Mouse (Mus musculus): ENCODE measurements around the gene Rreb1. TPM values are rescaled to one million over a fixed set of nuclear protein-coding genes. Genes with fewer than 3 reads are reported as not detected.

Rreb1 gene
- polyA plus RNA-seq, 1 experiment from 2014 or later: 6.1 TPM

GRCm38 (mm10) chr13:37854031-37854431 is 75.8 kb downstream of the Rreb1 start:
- ATAC-seq (replicated peaks; ENCODE audit: insufficient number of reproducible peaks, low FRiP score, low TSS enrichment, low read depth) (no peak; the same call in 1 of the 2 replicates), DNase-seq (ENCODE audit: low spot score) (peak; percentile 58)
- no peaks in the 10 kb centered on the region for H3K36me3 ChIP-seq (replicated peaks; ENCODE audit: control insufficient read depth, insufficient read depth, low read depth, low read length)
- no peaks in the 10 kb centered on the region for H3K27me3 ChIP-seq (ENCODE audit: control insufficient read depth, insufficient read depth, low read length)
- H3K4me1 ChIP-seq (ENCODE audit: control insufficient read depth, insufficient read depth, low read length): peaks cover 3% of the 10 kb centered on the region
- no peaks in the 10 kb centered on the region for H3K9me3 ChIP-seq (replicated peaks; ENCODE audit: control insufficient read depth, low read length)
- H3K4me2 ChIP-seq (ENCODE audit: low read depth, low read length): peak overlapping the region; percentile 52
- H3K9ac ChIP-seq (replicated peaks; ENCODE audit: low read length): peak overlapping the region; percentile 51
- peak overlapping the region; percentile 56 for H3K27ac ChIP-seq (replicated peaks; ENCODE audit: low read depth, low read length)
- 2% methylated on average over 14 of the region's 14 CpGs for WGBS
- 0 out of 2 replicates have a peak overlapping the region, but pooled peaks have one; percentile 21 for H3K4me3 ChIP-seq (ENCODE audit: low read depth, low read length)

- Histone ChIP-seq H3K4me1 (ENCODE audit: control insufficient read depth, insufficient read depth, low read length) (peaks cover 3% of the 10 kb centered on the region), H3K27ac (replicated peaks; ENCODE audit: low read depth, low read length) (peak overlapping the region; percentile 56; the same call in 1 of the 2 replicates), H3K9ac (replicated peaks; ENCODE audit: low read length) (no peak overlapping the region), H3K4me3 (ENCODE audit: low read depth, low read length) (no peak overlapping the region), H3K27me3 (ENCODE audit: control insufficient read depth, insufficient read depth, low read length) (no peaks in the 10 kb centered on the region), H3K36me3 (replicated peaks; ENCODE audit: control insufficient read depth, insufficient read depth, low read depth, low read length) (no peaks in the 10 kb centered on the region), H3K4me2 (ENCODE audit: low read depth, low read length) (peak overlapping the region; percentile 52; the same call in 1 of the 2 replicates), H3K9me3 (replicated peaks; ENCODE audit: control insufficient read depth, low read length) (no peaks in the 10 kb centered on the region)
- DNase-seq (ENCODE audit: low spot score): no peak
- ATAC-seq (replicated peaks; ENCODE audit: insufficient number of reproducible peaks, low FRiP score, low TSS enrichment, low read depth): no peak; the same call in 1 of the 2 replicates
- WGBS: 15% methylated on average over 14 of the region's 14 CpGs
These were observed 76.4 kb downstream of the Rreb1 start for GRCm38 (mm10) chr13:37854455-37855220.

GRCm38 (mm10) chr13:37855221-37855757 is 77.1 kb downstream of the Rreb1 start:
- no peak for DNase-seq (ENCODE audit: low spot score)
- Histone ChIP-seq H3K4me1 (ENCODE audit: control insufficient read depth, insufficient read depth, low read length) (peaks cover 3% of the 10 kb centered on the region), H3K9ac (replicated peaks; ENCODE audit: low read length) (no peak overlapping the region), H3K27me3 (ENCODE audit: control insufficient read depth, insufficient read depth, low read length) (no peaks in the 10 kb centered on the region), H3K4me2 (ENCODE audit: low read depth, low read length) (no peak overlapping the region), H3K9me3 (replicated peaks; ENCODE audit: control insufficient read depth, low read length) (no peaks in the 10 kb centered on the region), H3K27ac (replicated peaks; ENCODE audit: low read depth, low read length) (no peak overlapping the region), H3K36me3 (replicated peaks; ENCODE audit: control insufficient read depth, insufficient read depth, low read depth, low read length) (no peaks in the 10 kb centered on the region), H3K4me3 (ENCODE audit: low read depth, low read length) (no peak overlapping the region)
- no peak for ATAC-seq (replicated peaks; ENCODE audit: insufficient number of reproducible peaks, low FRiP score, low TSS enrichment, low read depth)
- WGBS: 45% methylated on average over 3 of the region's 3 CpGs

GRCm38 (mm10) chr13:37855765-37856164 is 77.6 kb downstream of the Rreb1 start:
- ATAC-seq (replicated peaks; ENCODE audit: insufficient number of reproducible peaks, low FRiP score, low TSS enrichment, low read depth) (no peak), DNase-seq (ENCODE audit: low spot score) (no peak)
- no peaks in the 10 kb centered on the region for H3K27me3 ChIP-seq (ENCODE audit: control insufficient read depth, insufficient read depth, low read length)
- no peaks in the 10 kb centered on the region for H3K36me3 ChIP-seq (replicated peaks; ENCODE audit: control insufficient read depth, insufficient read depth, low read depth, low read length)
- no peak overlapping the region for H3K4me3 ChIP-seq (ENCODE audit: low read depth, low read length)
- H3K27ac ChIP-seq (replicated peaks; ENCODE audit: low read depth, low read length): no peak overlapping the region
- no peak overlapping the region for H3K9ac ChIP-seq (replicated peaks; ENCODE audit: low read length)
- no peak overlapping the region for H3K4me2 ChIP-seq (ENCODE audit: low read depth, low read length)
- peaks cover 3% of the 10 kb centered on the region for H3K4me1 ChIP-seq (ENCODE audit: control insufficient read depth, insufficient read depth, low read length)
- no peaks in the 10 kb centered on the region for H3K9me3 ChIP-seq (replicated peaks; ENCODE audit: control insufficient read depth, low read length)

- Histone ChIP-seq H3K4me2 (ENCODE audit: low read depth, low read length) (no peak overlapping the region), H3K4me1 (ENCODE audit: control insufficient read depth, insufficient read depth, low read length) (peaks cover 3% of the 10 kb centered on the region), H3K9ac (replicated peaks; ENCODE audit: low read length) (no peak overlapping the region), H3K4me3 (ENCODE audit: low read depth, low read length) (no peak overlapping the region), H3K9me3 (replicated peaks; ENCODE audit: control insufficient read depth, low read length) (no peaks in the 10 kb centered on the region), H3K27ac (replicated peaks; ENCODE audit: low read depth, low read length) (no peak overlapping the region), H3K27me3 (ENCODE audit: control insufficient read depth, insufficient read depth, low read length) (no peaks in the 10 kb centered on the region), H3K36me3 (replicated peaks; ENCODE audit: control insufficient read depth, insufficient read depth, low read depth, low read length) (no peaks in the 10 kb centered on the region)
- DNase-seq (ENCODE audit: low spot score) (no peak), ATAC-seq (replicated peaks; ENCODE audit: insufficient number of reproducible peaks, low FRiP score, low TSS enrichment, low read depth) (no peak)
- 46% methylated on average over 2 of the region's 2 CpGs for WGBS
These were observed 78.3 kb downstream of the Rreb1 start for GRCm38 (mm10) chr13:37856537-37856936.

- Histone ChIP-seq H3K27me3 (ENCODE audit: control insufficient read depth, insufficient read depth, low read length) (no peaks in the 10 kb centered on the region), H3K27ac (replicated peaks; ENCODE audit: low read depth, low read length) (no peak overlapping the region), H3K9ac (replicated peaks; ENCODE audit: low read length) (peak overlapping the region; percentile 59), H3K9me3 (replicated peaks; ENCODE audit: control insufficient read depth, low read length) (no peaks in the 10 kb centered on the region), H3K4me3 (ENCODE audit: low read depth, low read length) (peak overlapping the region; percentile 56), H3K4me2 (ENCODE audit: low read depth, low read length) (peak overlapping the region; percentile 98), H3K36me3 (replicated peaks; ENCODE audit: control insufficient read depth, insufficient read depth, low read depth, low read length) (no peaks in the 10 kb centered on the region), H3K4me1 (ENCODE audit: control insufficient read depth, insufficient read depth, low read length) (peaks cover 3% of the 10 kb centered on the region)
- ATAC-seq (replicated peaks; ENCODE audit: insufficient number of reproducible peaks, low FRiP score, low TSS enrichment, low read depth) (peak; percentile 91), DNase-seq (ENCODE audit: low spot score) (peak; percentile 92)
- under 1% methylated on average over 59 of the region's 59 CpGs for WGBS
These were observed 79.3 kb downstream of the Rreb1 start for GRCm38 (mm10) chr13:37857284-37858065.

- ATAC-seq (replicated peaks; ENCODE audit: insufficient number of reproducible peaks, low FRiP score, low TSS enrichment, low read depth): peak; percentile 24; the same call in 1 of the 2 replicates
- DNase-seq (ENCODE audit: low spot score): no peak
- peaks cover 3% of the 10 kb centered on the region for H3K4me1 ChIP-seq (ENCODE audit: control insufficient read depth, insufficient read depth, low read length)
- H3K9me3 ChIP-seq (replicated peaks; ENCODE audit: control insufficient read depth, low read length): no peaks in the 10 kb centered on the region
- H3K27ac ChIP-seq (replicated peaks; ENCODE audit: low read depth, low read length): 0 out of 2 replicates have a peak overlapping the region, but pooled peaks have one; percentile 6
- peak overlapping the region; percentile 56 for H3K4me3 ChIP-seq (ENCODE audit: low read depth, low read length)
- H3K4me2 ChIP-seq (ENCODE audit: low read depth, low read length): peak overlapping the region; percentile 98
- H3K36me3 ChIP-seq (replicated peaks; ENCODE audit: control insufficient read depth, insufficient read depth, low read depth, low read length): no peaks in the 10 kb centered on the region
- H3K9ac ChIP-seq (replicated peaks; ENCODE audit: low read length): peak overlapping the region; percentile 59
- no peaks in the 10 kb centered on the region for H3K27me3 ChIP-seq (ENCODE audit: control insufficient read depth, insufficient read depth, low read length)
- 3% methylated on average over 19 of the region's 19 CpGs for WGBS
These were observed 79.9 kb downstream of the Rreb1 start for GRCm38 (mm10) chr13:37858066-37858501.
